Mouse (Mus musculus) testis, postnatal 14 days (tissue): ENCODE results near the gene Mycl.
"Not testable (repeated sequence)": the region's sequence is repeated elsewhere in the genome, so short reads cannot be mapped to it uniquely, and the experiment has no call there.

Source experiments
- DNase-seq: peaks from one replicate; pipeline ENCODE4 v3.0.0; 2021; ENCODE audit warnings: low spot score

The Mycl gene

DNA sequence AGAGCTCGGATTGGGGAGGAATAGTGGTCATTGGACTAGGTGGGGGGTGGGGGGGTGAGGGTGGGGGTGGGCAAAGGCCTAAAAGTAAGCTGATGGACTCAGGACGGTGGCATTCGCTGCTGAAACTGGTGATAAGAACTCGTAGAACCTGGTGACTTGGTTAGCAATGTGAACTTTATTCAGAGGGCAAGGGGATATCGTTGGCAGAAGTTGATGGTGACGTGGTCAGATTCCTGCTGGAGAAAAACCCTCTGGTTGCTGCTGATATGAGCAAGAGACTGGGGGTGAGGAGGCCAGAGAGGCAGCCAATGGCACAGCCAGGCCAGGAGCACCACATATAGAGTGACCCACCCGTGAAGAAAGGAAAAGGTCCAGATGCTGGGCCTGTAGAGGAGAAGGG, 14.2 kb upstream of the Mycl start:
- DNase-seq, result no peak

DNA sequence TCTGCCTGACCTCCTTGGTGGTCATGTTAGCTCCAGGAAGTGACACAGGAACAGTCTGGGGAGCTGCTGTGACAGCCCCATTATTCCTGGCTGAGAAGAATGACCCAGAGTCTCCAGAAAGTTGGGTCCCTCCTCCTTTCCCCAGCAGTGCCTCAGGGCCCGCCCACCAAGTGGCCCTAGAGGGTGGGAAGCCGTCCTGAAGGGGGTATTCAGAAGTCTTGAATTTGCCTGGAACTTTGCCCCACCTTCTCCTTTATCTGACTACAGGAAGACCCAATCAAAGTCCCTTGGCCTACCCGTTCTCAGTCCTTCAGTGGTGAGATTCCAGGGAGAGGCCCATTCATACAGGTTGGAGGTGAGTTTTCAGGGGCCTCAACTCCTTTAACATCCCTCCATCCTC, 13.5 kb upstream of the Mycl start:
- DNase-seq, result no peak

DNA sequence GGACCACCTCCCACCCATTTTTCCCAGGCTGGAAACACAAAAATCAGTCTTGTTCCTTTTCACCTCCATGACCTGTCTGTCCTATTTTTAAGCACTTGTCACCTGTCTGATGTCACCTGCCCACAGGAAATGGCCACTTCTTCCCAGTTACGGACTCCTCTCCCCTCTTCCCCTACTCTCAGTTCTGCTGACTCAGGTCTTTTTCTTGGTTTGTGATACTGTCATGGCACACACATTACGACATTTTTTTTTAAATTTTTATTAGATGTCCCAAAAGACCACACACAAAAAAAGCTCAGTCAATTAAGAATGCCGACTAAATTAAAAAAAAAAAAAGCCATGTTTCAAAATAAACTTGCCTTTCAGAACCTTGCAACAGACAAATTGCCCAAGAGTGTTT, 12.9 kb upstream of the Mycl start:
- no peak for DNase-seq

DNA sequence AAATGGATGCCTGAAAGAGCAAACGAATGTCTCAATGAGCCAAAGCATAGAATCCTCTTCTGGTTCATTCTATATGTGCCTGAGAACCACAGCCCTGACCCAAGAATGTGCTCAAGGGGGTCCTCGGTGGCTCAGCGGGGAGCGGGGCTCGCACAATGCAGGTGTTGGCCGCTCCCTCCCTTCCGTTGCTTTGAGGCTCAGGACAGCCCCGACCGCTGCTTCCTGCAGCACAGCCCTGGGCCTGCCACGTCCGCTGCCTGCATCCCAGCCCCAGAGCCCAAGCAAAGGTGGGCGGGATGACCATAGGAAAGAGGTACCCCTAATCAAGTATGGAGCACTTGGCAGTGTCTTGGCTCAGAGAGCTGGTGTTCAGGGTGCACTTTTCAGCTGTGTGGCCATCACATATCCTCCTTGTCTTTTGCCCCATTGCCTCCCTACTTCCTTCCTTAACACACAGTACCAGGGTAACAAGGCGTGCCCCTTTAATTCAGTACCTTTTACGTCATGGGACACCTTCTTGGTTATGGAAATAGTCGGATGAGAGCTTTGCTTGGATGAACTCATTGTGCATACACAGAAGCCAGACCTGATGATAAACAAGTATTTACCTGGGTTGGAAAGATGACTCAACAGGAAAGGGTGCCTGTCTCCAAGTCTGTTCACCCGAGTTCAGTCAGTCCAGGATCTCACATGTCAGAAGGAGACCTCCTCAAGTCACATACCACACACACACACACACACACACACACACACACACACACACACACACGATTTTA, 11.8 kb upstream of the Mycl start:
- DNase-seq, result no peak

DNA sequence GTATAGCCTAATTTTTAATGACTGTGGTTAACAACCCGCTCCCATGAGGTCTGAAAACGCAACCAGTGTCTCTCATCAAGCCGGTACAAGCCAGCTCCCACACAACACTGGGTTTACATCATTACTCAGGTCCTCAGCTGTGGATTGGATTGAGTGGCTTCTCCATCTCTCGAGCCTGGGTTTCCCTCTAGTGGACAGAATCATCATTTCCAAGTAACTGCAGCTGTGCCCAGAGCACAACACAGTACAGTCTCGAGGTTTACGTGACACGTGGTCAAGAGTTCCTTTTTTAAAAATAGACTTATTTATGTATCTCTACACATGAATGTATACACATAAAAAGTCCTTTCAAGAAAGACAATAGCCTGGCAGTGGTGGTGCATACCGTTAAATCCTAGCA, 10.3 kb upstream of the Mycl start:
- peak; percentile 35 for DNase-seq

DNA sequence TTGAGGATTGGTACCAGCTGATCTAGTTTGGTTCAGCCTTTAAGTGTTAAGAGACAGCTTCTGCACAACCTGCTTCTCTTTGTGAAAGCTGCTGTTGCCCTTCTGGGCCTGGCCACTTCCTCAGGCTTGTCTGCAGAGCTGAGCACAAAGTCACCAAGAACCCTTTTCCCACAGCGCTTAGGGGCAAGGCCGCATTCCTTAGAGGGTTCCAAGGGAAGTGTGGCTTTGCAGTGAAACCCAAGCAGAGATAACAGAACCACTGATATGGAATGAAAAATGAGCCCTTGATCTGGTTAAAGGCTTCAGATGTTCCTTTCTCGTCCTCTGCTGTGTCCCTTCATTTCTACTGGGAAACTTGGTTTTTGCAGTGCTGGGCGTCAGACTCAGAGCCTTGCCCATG, 8.0 kb upstream of the Mycl start:
- no peak for DNase-seq

DNA sequence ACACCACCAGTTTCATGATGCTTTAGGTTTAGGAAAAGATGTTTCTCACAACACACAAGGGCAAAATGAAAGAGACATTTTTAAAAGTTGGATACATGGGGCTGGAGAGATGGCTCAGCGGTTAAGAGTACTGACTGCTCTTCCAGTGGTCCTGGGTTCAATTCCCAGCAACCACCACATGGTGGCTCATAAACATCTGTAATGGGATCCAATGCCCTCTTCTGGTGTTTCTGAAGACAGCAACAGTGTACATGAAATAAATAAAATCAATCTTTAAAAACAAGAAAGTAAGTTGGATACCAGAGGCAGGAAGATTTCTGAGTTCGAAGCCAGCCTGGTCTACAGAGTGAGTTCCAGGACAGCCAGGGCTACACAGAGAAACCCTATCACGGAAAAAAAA, 7.4 kb upstream of the Mycl start:
- not testable (repeated sequence) for DNase-seq

DNA sequence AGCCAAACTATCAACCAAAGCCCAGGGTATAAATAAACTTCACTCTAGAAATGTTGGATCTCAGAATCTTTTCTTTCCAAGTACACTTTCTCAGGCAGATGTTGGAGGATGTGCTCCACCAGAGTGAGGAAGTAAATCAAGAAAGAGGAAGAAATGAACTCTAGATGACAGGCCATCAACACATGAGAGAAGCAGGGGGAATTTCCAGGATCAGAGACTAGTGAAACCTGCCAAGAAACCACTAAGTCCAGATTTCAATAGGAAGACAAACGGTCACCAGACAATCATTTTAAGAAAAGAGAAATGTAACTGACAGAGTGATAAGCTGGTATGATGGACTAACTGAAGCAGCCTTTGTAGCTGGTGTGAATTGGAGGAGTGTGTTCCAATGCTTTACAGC, 4.3 kb upstream of the Mycl start:
- no peak for DNase-seq

DNA sequence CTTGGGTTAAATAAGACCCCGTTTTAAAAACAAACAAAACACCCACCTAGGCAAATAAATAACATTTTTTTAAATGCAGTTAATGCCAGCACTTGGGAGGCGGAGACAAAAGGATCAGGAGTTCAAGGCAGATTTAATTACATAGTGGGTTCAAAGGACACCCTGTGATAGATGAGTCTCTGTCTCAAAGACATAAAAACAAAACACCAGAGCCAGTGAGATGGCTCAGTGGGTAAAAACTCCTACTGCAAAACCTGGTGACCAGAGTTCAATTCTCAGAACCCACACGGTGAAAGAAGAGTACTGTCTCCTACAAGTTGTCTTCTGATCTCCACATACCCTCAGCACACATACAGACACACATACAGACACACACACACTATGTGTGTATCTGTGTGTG, 3.2 kb upstream of the Mycl start:
- DNase-seq, result no peak

DNA sequence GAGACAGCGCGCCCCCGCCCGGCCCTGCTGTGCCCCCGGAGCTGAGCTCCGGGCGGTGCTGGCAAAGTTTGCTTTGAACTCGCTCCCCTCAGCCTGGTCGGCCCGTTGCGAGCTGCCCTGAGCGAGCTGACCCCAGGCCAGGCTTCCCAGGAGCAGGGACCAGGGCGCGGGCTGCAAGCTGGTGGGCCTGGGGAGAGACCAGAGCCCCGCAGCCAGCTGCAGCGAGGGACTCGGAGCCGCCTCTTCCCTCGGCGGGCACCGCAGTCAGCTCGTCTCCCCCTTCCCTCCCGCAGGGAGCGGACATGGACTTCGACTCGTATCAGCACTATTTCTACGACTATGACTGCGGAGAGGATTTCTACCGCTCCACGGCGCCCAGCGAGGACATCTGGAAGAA, 767 bp downstream of the Mycl start:
- DNase-seq, result peak; percentile 76

DNA sequence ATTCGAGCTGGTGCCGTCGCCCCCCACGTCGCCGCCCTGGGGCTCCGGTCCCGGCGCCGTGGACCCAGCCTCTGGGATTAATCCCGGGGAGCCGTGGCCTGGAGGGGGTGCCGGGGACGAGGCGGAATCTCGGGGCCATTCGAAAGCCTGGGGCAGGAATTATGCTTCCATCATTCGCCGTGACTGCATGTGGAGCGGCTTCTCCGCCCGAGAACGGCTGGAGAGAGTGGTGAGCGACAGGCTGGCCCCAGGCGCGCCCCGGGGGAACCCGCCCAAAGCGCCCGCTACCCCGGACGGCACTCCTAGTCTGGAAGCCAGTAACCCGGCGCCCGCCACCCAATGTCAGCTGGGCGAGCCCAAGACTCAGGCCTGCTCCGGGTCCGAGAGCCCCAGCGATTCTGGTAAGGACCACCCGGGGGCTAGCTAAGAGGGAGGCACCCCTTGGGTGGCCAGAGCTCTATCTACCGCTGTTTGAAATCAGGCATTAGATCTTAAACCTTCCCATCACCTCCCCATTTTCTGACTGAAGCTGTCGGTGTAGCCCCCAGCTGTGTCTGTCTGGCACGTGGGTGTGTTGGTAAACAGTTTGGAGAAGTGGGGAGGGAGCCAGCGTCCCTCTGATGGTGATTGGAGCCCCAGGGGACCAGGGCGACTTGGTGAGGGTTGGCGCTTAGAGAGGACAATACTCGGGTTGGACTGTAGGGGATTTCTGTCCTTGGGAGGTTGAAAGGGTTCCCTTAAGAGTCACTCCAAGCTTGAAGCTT, 1.3 kb downstream of the Mycl start:
- peak; percentile 24 for DNase-seq

DNA sequence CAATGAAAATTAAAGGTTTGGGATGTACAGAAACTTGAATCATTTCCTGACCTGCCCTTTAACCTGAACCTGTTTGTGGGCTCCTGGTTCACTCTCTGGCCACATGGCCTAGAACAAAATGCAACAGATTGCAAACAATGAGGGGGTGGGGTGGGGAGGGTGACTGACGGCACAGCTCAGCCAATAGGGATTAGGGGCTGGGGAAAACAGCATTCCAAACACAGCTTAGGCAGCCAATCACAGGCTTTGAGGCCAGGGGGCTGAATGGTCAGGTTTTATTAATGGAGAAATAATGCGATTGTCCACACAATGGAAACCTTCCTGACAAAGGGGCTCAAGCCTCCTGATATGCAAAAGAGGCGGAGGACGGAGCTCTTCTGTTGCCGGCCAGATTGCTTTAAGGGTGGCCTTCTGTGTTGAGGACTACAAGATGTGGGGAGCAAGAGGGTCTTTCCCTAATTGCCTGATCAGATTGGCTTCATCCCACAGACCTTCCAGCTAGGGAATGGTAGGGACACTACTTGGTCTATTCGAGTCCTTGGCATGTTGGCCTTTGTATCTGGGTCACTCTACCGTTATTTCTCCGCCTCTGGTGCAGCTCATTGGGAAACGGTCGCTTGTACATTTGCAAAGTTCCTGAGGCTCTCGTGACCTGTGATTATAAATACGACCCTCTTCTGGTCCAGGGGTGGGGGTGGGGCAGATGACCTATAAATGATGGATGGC, 3.2 kb downstream of the Mycl start:
- no peak for DNase-seq

DNA sequence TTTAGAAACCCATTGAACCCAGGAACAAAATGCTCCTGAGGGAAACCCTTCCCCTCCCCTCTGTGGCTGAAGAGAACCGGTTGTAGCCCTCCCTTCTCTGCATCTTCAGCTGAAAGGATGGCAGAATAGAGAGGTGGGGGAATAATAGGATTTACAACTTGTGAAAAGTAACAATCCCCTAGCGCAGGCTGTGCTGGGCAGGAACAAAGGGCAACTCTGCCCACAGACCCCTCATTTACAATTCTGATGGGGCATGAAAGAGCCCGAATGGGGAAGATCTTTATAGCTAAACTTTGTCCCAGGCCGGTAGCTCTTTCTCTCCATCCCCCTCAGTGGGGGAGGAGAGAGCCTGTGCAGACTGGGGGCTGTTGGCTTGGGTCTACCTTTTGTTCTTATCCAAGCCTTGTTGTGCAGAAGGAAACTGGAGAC, 3.8 kb downstream of the Mycl start:
- no peak for DNase-seq

DNA sequence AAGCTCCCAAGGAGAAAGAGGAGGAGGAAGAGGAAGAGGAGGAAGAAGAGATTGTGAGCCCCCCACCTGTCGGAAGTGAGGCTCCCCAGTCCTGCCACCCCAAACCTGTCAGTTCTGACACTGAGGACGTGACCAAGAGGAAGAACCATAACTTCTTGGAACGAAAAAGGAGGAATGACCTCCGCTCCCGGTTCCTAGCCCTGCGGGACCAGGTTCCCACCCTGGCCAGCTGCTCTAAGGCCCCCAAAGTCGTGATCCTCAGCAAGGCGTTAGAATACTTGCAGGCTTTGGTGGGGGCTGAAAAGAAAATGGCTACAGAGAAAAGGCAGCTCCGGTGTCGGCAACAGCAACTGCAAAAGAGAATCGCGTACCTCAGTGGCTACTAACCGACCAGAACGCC, 4.7 kb downstream of the Mycl start:
- DNase-seq, result no peak

DNA sequence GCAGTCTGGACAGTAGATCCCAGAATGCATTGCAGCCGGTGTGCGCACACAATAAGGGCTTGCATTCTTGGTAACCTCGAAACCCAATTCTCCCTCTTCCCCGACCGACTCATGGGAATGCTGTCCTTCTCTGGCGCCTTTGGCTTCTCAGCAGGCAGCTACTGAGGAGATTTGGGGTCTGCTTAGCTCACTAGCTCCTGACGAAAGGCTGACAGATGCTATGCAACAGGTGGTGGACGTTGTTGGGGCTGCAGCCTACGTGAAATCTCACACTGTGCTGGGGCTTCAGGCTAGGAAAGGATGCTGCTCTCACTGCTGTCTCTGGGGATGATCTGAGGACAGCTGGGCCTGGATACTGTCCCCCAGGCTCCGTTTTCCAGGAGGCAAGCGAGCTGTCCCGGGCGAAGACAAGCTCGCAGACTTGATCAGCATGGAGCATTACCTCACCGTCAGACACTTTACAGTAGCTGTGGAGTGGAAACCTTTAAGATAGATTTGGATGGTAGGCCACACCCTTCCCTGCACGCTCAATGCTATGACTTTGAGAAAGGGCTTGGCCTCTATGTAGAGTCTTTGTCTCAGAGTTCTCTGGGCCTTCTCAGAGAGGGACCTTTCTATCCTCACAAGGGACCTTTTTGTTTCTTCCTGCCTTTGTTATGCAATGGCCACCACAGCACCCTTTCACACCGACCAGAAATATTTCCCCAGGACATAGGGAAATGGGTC, 5.3 kb downstream of the Mycl start:
- no peak for DNase-seq

DNA sequence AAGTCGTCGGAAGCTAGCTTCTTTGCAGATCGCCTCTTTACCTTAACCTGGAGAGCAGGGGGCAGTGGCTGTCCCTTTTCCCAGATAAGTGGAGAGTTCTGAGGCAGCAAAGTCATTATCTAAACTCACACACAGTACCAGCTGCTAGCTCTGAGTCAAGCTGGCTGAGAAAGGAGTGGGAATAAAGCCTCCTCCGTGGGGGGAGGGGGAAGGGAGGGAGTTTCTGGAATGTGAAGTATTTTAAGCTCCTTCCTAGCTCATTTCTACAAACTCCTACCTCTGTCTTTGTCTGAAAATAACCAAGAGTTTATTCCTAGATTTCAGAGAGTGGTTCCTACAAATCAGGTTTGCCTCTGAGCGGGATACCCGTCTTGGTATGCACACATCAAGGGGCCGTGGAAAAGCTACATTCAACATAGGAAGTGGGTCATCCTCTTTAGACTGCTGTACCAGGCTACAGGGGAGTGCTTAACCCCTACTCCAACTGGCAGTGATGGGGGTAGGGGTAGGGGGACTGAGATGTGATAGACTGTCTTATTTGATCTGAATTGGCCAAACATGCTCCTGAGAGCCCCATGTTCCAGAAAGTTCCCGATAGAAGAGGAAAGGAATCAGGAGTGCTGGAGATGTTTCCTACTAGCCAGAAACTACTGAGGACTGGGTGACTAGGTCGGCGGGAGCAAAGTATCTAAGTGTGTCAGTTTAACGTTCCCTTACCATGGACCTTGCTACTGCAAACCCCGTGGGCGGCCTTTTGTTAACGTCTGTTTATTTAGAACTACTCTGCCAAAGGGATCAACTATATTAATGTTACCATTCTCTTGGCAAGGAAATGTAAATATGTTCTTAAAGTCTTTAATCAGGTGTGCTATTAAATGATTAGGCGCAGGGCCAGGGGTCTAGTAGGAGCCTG, 9.9 kb downstream of the Mycl start:
- no peak for DNase-seq

DNA sequence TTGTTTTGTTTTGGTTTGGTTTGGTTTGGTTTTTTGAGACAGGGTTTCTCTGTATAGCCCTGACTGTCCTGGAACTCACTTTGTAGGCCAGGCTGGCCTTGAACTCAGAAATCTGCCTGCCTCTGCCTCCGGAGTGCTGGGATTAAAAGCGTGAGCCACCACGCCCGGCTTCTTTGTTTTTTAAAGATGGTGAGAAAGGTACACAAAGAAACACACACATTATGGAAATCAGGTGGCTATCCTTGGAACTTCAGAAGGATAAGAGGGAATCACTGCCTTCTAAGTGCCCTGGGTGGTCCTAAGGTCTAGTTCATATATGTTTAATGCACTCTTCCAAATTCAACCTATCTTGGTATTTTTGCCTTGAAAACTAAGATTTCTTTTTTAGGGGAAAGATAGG, 17.0 kb downstream of the Mycl start:
- not testable (repeated sequence) for DNase-seq

DNA sequence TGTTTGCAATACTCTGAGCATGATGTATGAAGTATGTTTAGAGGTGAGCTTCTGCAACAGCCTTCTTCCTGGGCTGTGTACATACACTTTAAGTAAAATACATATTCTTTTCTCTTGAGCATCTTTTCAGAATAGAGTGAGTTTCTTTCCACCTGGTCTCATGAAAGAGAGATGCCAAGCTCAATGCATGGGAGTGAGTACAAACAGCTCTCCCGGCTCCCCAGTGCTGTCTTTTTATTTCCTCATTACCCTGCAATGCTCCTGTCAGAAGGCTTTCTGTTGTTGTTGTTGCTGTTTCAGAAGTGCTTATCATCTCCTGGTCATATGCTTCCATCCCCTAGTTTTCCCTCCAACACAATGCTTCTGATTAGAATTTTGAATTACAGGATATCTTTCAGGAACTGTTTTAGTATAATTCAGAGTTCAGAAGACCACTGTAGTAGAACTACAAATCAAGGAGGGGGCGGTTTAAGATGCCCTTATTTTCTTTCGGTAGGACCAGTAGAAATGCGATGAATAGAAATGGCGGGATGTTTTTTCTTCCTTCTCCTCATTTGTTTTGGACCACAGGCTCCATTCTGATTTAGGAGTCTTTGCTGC, 18.0 kb downstream of the Mycl start:
- DNase-seq, result no peak

DNA sequence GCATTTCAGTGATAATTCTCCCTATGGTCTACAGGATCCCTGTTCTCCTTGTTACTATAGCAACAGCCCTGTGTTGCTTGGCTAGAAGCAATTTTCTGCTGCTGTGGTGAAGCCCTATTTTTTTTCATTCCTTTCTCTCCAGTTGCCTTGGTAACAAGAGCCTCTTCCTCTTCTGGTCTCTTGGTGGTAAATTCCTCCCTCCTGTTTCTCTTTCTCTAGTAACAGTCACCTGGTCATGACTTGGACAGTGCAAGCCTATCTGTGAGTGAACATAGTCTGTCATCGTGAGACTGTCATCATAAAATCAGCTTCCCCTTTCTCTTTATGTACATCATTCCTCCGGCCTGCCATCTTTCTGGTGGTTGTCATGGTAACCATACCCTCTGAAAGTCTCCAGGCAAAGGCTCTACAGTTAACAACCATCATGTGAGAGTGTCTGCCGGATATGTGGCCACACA, 18.5 kb downstream of the Mycl start:
- DNase-seq, result no peak

DNA sequence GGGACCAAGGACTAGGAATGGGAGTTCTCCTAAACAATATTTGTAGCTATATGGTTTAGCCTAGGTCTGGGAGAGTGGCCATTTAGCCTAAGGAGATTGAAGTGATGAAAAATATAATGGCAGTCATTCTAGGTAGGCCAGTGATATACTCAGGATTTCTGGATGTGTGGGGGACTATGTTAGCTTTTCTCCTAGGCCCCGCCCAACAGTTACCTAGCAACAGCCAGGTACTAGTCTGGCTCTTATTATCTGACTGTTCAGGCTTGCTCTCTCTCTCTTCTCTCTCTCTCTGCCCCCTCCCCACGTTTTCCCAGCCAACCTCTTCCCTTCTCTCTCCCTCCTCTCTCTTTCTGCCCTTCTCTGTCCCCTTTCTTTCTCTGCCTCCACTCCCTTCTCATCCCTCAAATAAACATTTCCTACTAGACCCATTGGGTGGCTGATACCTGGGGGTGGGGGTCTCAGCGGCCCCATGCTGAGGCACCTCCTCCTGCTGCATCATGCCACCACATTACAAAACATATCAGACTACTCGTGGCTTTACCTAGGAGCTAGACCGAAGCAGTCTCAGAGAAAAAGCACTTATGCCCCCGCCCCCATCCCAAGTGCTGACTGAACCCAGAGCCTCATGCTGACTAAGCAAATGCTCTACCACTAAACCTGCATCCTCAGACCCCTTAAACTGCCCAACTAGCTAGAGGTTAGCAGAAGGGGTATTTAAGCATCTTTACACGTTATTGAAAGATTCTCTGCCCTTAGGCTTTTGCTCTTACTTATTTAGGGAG, 19.2 kb downstream of the Mycl start:
- no peak for DNase-seq
